Mouse (Mus musculus): ENCODE results near the gene Sod2. TPM values are rescaled to one million over a fixed set of nuclear protein-coding genes. Genes with fewer than 3 reads are reported as not detected.
A peak's percentile ranks its signal among the peaks of the same experiment; 100 is the strongest.
"Not testable (repeated sequence)": the region's sequence is repeated elsewhere in the genome, so short reads cannot be mapped to it uniquely, and the experiment has no call there.

Gene Sod2
- total RNA-seq (2022): 100 to 1,000 TPM; 219 to 252 (median 242) TPM

GRCm38 (mm10) chr17:13006546-13006945 is at the start of gene Sod2:
TSS of gene Sod2 (plus strand) at chr17:13006846.
- DNase-seq (ENCODE audit: low spot score in 2 of 2): not testable (repeated sequence)

- not testable (repeated sequence) for DNase-seq (ENCODE audit: low spot score in 2 of 2)
Observed at GRCm38 (mm10) chr17:12959377-12959776, 47.3 kb upstream of the Sod2 start.

- DNase-seq (ENCODE audit: low spot score in 2 of 2): peak; percentile 93 to 94
Observed at GRCm38 (mm10) chr17:12960331-12960873, 46.2 kb upstream of the Sod2 start, which contains the start of gene Acat2. TSS of gene Acat2 (minus strand) at chr17:12960747.

- DNase-seq (ENCODE audit: low spot score in 2 of 2): no peak
Observed at GRCm38 (mm10) chr17:12963476-12963875, 43.2 kb upstream of the Sod2 start.

GRCm38 (mm10) chr17:12967173-12967572 is 39.5 kb upstream of the Sod2 start:
- DNase-seq (ENCODE audit: low spot score in 2 of 2): no peak

- DNase-seq (ENCODE audit: low spot score in 2 of 2): no peak
Observed at GRCm38 (mm10) chr17:12973851-12974250, 32.8 kb upstream of the Sod2 start.

GRCm38 (mm10) chr17:12978546-12978945 is 28.1 kb upstream of the Sod2 start:
- no peak for DNase-seq (ENCODE audit: low spot score in 2 of 2)

- DNase-seq (ENCODE audit: low spot score in 2 of 2): no peak
Observed at GRCm38 (mm10) chr17:12983988-12984387, 22.7 kb upstream of the Sod2 start.

- not testable (repeated sequence) for DNase-seq (ENCODE audit: low spot score in 2 of 2)
Observed at GRCm38 (mm10) chr17:12988096-12988495, 18.6 kb upstream of the Sod2 start.

- DNase-seq (ENCODE audit: low spot score in 2 of 2): no peak
Observed at GRCm38 (mm10) chr17:12990567-12991145, 16.0 kb upstream of the Sod2 start.

GRCm38 (mm10) chr17:12991194-12991634 is 15.4 kb upstream of the Sod2 start:
- no peak for DNase-seq (ENCODE audit: low spot score in 2 of 2)

GRCm38 (mm10) chr17:12991635-12992358 is 14.8 kb upstream of the Sod2 start:
- DNase-seq (ENCODE audit: low spot score in 2 of 2): peak; percentile 66 to 80

GRCm38 (mm10) chr17:12992470-12992991 is 14.1 kb upstream of the Sod2 start:
- DNase-seq (ENCODE audit: low spot score in 2 of 2): peak; percentile 91 to 92

- DNase-seq (ENCODE audit: low spot score in 2 of 2): no peak
Observed at GRCm38 (mm10) chr17:12994069-12994468, 12.6 kb upstream of the Sod2 start, which contains the start of gene Wtap. TSS of gene Wtap (minus strand) at chr17:12994169.

GRCm38 (mm10) chr17:12996345-12996744 is 10.3 kb upstream of the Sod2 start:
- DNase-seq (ENCODE audit: low spot score in 2 of 2): peak in 1 of 2 experiments; percentile 59

GRCm38 (mm10) chr17:12997890-12998289 is 8.8 kb upstream of the Sod2 start:
- DNase-seq (ENCODE audit: low spot score in 2 of 2): no peak

- no peak for DNase-seq (ENCODE audit: low spot score in 2 of 2)
Observed at GRCm38 (mm10) chr17:12999069-12999468, 7.6 kb upstream of the Sod2 start.

- not testable (repeated sequence) for DNase-seq (ENCODE audit: low spot score in 2 of 2)
Observed at GRCm38 (mm10) chr17:13002243-13002642, 4.4 kb upstream of the Sod2 start.

- DNase-seq (ENCODE audit: low spot score in 2 of 2): not testable (repeated sequence)
Observed at GRCm38 (mm10) chr17:13004436-13004835, 2.2 kb upstream of the Sod2 start.

- DNase-seq (ENCODE audit: low spot score in 2 of 2): no peak
Observed at GRCm38 (mm10) chr17:13006984-13007383, 338 bp downstream of the Sod2 start.

- peak; percentile 96 to 97 for DNase-seq (ENCODE audit: low spot score in 2 of 2)
Observed at GRCm38 (mm10) chr17:13007730-13008425, 1.2 kb downstream of the Sod2 start.
